Mouse (Mus musculus) ES-E14 (cell line): ENCODE data around the gene Lrp2bp.

ENCODE experiments used
- CHD2 ChIP-seq: IDR thresholded peaks from 2 replicates; pipeline ENCODE4 v1.6.1; 2014; ENCODE audit warnings: mild to moderate bottlenecking, low read depth, low read length, inconsistent platforms
- HCFC1 ChIP-seq: IDR thresholded peaks from 2 replicates; pipeline ENCODE4 v1.6.1; 2012; ENCODE audit warnings: low read length, inconsistent platforms, borderline replicate concordance; ENCODE audit not compliant: insufficient read depth
- MAFK ChIP-seq: IDR thresholded peaks from 2 replicates; pipeline ENCODE4 v1.6.1; 2014; ENCODE audit warnings: mild to moderate bottlenecking, low read depth, low read length, inconsistent platforms; ENCODE audit not compliant: insufficient read depth
- ZC3H11A ChIP-seq: IDR thresholded peaks from 2 replicates; pipeline ENCODE4 v1.6.1; 2012; ENCODE audit warnings: low read depth, mild to moderate bottlenecking, inconsistent platforms, low read length, borderline replicate concordance
- ZNF384 ChIP-seq: IDR thresholded peaks from 2 replicates; pipeline ENCODE4 v1.6.1; 2012; ENCODE audit warnings: low read depth, low read length, inconsistent platforms

- no peak for TF ChIP-seq CHD2
- TF ChIP-seq ZC3H11A = no peak
- TF ChIP-seq HCFC1 = no peak
- TF ChIP-seq MAFK = no peak
- no peak for TF ChIP-seq ZNF384
Measured at GRCm38 (mm10) chr8:46007050-46007672, 8.1 kb downstream of the Lrp2bp start.
